Mouse (Mus musculus) cerebellum, adult (tissue): ENCODE results near the gene Itih3.

ENCODE experiments used
- ATAC-seq: cut with Nextera tagmentation; 2 replicates; pipeline ENCODE4 v1.9.2; 2017; ENCODE audit warnings: mild to moderate bottlenecking, moderate library complexity, mixed read lengths; ENCODE audit not compliant: insufficient number of reproducible peaks, low FRiP score, low TSS enrichment

Itih3 gene

DNA sequence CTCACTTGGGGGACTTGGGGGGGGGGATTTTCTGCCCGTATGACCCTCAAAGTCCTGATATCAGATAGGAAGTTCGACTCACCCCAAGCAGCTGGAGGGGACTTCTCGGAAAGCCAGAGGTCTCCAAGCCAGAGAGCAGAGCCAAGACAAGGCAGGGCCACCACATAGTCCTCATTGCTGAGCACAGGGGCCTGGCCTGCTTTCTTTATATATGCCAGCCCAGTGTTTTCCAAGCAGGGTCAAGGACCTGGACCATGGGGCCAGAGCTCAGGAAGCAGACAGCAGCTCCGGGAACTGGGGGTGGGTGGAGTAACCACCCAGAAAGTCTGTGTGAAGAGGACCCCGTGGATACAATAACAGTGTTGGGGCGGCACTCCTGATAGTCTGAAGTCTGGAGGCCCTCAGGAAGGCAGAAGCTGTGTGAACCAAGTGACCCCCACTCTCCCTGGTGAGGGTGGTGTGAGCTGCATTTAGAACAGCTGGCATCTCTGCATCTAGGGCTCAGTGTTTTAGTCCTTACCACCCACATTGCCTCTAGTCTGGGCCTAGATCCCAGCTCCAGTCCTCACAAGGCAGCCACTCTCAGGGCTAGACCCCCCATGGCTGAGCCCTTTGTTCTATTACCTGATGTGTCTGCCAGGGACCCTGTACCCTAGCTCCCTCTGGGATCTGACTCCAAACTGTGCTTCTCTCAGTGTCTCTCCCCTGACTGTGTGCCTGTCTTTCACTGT, at the start of gene Itih3:
Itih3 (minus strand) TSS at position 386 of the 731 bp plus-strand sequence.
- ATAC-seq = peak; percentile 22; the same call in 1 of the 2 replicates

DNA sequence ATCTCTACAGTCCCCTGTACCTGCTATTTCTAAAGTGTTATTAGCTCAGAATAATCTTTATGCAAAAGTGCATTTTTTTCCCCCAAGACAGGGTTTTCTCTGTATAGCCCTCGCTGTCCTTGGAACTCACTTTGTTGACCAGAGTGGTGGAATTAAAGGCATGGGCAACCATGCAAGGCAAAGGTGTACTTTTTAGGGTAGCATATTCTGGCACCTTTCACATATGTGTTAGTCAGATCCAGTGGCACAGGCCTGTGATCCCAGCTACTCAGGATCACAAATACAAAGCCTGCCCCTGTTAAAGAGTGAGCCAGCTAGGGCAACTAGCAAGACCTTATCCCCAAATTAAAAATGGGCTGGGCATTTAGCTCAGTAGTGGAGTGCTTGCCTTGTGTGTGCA, 36.8 kb upstream of the Itih3 start:
- ATAC-seq = no peak

DNA sequence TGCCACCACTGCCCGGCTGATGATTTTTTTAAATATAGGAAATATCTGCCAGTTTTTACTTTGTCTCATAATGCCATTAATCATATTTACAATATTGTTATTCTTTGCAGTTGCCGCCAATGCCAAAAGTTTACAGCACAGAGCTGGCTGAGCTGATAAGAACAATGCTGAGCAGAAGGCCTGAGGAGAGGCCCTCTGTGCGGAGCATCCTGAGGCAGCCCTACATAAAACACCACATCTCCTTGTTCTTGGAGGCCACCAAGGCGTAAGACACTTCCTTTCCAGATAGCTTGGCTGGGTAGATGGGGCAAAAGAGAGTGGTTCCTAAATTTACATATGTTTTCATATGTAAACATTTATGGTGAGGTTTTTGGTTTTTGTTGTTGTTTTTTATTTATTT, 35.5 kb upstream of the Itih3 start:
- no peak for ATAC-seq

DNA sequence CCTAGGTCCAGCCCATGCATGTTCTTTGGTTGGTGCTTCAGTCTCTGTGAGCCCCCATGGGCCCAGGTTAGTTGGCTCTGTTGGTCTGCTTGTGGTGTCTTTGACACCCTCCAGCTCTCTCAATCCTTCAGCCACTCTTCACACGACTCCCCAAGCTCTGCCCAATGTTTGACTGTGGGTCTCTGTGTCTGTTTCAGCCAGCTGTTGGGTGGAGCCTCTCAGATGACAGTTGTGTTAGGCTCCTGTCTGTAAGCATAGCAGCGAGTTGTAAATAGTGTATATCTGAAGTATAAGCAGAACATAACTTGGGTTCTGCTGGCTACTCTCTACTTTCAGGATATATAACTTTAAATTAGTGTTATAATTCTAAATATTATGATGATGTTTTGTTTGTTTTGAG, 35.0 kb upstream of the Itih3 start:
- ATAC-seq = no peak

DNA sequence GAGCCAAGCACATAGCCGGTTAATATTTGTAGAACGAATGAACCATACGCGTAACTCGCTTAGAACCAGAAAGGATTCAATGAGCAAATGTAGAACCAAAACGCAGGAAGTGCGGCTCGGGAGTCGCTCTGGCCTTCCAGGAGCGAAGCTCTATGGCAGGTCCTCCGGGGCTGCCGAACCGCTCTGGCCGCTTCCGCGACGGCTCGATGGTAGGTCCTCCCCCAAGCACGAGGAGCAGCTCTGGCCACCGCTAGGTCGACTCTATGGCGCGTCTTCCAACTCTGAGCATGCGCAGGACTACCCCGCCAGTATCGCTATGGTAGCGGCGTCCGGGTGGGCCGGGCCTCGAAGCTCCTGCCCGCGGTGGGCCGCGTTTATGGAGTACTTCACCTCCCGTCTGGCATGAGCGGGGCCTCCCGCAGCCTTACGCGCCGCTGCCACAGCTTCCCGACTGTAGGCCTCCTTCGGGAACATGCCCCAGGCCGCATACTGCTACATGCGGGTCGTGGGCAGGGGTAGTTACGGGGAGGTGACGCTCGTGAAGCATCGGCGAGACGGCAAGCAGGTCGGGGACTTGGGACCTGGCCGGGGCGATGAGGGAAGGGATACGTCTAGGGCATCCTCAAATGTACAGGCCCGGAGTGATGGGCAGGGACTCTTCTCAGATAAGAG, 27.7 kb upstream of the Itih3 start, which contains the start of gene Nek4:
Nek4 (plus strand) TSS at position 224 of the 672 bp plus-strand sequence.
- peak; percentile 96 for ATAC-seq

DNA sequence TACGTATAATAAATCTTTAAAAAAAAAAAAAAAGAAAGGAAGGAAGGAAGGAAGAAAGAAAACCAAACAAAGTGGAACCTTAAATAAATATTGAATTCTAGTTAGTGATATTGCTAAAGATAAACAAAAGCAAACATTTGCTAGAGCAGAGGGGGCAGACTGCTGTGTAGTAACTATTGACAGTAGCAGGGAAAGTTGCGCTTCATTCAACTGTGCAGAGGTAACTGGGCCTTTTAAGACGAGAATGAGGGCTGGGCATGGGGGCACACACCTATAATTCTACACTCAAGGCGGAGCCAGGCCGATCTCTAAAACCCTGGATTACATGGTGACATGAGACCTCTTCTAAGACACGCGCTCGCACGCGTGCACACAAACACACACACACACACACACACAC, 26.4 kb upstream of the Itih3 start:
- no peak for ATAC-seq

DNA sequence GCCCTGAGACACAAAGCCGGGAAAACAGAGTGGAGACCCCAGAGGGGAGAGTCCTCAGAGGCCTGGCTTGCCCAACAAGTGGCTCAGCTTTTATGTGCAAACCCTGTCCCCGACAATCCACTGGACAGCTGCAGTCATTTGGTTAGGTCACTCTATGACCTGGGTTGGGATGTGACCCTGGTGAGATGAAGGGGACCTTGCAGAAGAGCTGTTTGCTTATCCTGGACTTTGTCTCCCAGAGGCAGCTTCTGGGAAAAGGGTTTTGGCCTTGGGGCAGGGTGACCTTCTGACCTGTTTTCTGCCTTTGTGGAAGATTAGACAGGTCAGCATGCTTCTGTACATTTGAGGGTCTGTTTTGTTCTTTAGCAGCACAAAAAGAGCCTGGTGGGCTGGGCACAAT, 21.2 kb upstream of the Itih3 start:
- ATAC-seq = no peak

DNA sequence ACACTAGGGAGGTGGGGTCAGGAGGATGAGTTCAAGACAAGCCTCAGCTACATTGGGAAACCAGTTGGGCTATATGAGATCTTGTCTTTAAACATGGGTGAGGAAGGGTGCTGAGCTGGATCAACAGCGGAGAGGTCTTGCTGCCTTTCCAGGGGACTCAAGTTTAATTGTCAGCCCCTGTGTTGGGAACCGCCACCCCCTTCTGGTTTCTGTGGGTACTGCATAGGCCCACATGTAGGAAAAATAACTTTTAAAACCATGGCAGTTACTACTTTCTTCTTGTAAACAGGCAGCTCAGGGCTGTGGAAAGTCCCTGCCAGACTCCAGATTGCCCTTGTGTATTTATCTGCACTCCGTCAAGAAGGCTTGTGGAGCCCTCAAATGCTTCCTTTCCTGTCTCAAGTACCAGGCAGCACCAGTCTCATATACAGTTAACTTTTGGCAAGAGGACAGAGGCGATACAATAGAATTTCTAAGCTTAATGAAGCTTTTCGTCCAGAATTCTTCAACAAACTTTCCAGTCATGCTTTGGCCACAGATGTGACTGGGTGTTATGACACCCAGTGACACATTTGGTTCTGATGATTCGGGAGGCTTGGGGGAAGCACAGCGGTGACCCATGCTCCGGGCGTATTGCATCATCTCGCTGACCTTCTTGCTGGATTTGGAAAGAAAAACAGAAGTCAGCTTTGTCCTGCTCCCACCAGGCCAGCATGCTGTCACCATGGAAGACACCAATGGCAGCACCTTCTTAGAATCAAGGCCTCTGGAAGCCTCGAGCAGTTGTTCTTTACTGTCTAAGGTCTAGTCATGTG, 20.5 kb upstream of the Itih3 start:
- ATAC-seq = no peak

DNA sequence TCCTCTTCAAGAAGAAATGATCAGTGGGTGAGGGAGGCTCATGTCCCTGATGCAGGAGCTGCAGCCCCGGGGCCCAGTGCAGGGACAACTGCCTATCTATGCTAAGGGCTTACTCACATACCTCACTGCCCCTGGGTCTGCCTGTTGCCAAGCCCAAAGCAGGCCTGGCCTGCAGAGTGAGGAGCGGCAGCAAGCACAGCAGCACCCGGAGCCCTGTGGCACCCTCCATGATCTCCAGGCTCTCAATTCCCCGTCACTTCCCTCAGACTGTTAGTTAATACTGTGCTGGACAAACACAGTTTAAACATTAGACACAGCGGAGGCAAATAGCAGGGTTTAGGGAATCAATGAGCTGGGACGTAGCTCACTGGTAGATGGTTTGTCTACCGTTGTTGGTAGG, 19.5 kb upstream of the Itih3 start, which contains the start of gene Itih1:
Itih1 (minus strand) TSS at position 252 of the 400 bp plus-strand sequence.
- ATAC-seq = no peak

DNA sequence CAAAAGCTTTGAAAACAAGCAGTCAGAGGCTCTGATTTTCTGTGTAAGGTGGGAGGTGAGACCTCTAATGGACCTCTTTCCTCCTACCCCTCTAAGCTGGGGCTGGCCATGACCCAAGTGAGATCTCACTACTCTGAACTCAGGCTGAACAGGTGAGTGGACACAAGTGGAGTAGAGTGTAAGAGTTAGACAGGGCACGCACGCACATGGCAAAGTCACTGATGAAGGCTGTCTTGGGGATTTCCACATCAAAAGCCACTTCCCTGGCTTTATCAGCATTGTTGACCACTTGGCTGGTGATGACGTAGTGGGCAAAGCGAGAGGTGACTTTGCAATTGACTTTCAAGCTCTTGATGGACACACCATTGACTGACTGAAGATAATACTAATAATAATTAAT, 18.7 kb upstream of the Itih3 start:
- ATAC-seq = no peak

DNA sequence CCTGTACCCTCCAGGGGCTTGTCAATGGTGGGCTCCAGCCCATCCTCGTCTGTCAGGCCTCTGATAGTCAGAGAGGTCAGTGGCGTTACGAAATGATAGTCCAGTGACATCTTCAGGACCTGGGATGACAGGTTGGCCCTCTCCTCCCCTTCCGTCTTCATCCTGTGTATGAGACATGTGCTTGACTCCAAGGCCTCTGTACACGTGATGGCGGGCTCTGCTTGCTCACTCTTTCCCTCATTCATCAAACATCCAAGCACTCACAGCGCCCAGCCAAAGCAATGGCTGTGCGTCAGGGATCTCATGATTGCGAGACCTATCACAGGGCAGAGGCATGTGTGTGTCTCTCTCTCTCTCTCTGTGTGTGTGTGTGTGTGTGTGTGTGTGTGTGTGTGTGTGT, 9.8 kb upstream of the Itih3 start:
- no peak for ATAC-seq

DNA sequence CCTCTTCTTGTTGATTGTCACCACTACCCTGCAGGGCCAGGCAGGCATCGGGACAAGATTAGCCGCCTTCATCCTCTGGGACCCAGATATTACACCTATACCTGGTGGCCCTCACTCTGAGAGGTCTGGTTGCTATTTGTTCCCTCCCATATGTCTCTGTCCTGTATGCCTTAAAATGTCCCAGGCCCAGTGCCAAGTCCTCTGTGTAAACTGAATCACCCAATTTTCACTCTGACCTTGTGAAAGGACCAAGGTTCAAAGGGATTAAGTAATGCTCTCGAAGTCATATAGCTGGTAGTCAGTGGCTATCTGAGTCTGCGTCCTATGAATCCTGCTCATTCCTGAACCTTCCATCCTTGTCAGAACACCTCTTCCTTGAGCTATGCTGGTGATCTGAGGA, 6.8 kb upstream of the Itih3 start:
- no peak for ATAC-seq

DNA sequence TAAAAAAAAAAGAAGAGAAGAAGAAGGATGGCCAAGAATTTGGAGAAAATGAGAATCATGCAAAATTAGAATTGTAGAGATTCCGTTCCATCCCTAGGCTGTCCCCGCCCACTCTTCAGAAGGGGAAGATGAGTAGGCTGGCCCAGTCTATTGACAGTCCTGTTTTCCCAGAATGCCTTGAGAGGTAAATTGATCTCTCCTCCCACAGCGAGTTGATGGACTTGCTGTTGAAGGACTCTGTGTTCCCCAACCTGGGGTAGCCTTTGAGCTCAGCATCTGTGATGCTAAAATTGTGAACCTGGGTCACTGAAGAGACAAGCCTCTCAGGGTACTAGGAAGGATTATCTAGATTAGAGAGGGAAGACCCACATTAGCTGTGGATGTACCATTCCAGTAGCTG, 1.9 kb upstream of the Itih3 start:
- ATAC-seq = no peak

DNA sequence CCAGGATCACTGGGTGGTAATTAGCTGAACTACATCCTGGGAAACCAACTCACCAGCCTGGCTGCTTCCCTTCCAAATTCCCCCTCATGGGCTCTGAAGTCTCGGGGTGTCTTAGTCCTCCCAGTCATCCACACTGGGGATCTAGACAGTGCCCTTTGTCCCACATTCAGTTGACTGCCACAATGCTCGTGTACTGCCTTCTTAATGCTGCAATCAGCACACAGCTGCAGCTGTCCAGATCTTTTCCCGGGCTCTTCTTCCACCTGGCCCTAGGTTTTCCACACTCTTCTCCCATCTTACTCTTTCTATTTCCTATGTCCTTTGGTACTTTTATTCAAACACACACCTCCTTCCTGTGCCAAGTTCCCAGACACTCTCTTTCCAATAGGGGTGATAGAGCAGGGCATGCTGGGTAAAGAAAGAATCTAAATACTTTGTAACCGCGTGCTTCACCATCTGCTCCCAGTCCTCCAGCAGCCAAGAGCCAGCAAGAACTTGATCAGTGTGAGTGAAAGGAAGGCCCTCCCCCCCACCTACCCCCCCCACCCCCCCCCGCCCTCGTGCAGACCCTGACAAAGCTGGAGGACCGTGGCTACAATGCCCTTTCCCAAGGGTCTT, 1.4 kb downstream of the Itih3 start:
- ATAC-seq = no peak

DNA sequence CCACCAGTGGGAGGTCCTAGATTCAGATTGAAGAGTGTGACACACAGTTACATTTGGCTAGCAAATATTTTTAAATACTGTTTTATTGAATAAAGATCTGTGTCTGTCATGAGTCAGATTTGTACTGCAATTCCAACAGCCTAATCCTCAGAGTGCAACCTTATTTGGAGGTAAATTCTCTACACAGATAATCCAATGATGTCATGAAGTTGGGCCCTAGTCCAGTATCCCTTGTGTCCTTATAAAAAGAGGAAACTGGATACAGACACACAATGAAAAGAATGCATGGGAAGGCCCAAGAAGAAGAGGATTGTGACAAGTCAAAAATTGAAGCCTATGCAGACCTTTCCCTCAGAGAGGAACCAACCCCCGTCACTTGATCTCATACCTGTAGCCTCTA, 7.0 kb downstream of the Itih3 start:
- ATAC-seq = no peak

DNA sequence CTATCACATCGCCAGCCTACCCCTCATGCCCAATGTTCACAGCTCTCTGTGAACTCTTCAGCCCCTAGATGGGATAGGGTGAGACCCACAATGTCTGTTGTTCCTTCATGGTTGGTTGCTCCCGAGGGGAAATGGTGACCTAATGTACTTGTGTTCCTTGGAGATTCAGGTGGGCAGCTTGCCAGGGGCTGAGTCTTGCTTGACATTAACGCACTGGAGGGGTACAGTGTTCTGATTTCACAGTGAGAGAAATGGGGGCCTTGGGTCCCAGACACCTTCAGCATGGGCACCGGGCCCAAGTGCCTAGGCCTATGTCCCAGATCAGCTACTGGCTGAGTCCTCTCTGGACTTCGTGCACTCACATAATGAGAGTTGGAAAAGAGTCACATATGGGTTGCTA, 10.2 kb downstream of the Itih3 start:
- no peak for ATAC-seq

DNA sequence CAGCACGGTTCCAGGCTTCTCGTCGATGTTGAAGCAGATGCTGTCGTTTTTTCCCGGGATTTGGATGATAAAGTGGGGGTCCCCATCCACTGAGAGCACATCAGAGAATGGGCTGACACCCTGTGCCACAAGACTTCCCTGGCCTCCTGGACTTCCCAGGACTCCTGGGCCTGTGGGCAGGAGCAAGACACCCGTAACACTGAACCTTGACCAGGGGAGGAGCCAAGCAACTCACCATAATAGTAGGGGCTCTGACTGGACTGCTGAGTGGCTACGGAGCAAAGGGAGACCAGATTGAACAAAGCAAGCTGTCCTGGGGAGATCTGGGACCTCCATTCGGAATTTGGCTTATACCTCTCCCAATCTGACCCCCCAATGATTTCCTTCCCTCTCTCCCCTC, 10.9 kb downstream of the Itih3 start:
- ATAC-seq = no peak

DNA sequence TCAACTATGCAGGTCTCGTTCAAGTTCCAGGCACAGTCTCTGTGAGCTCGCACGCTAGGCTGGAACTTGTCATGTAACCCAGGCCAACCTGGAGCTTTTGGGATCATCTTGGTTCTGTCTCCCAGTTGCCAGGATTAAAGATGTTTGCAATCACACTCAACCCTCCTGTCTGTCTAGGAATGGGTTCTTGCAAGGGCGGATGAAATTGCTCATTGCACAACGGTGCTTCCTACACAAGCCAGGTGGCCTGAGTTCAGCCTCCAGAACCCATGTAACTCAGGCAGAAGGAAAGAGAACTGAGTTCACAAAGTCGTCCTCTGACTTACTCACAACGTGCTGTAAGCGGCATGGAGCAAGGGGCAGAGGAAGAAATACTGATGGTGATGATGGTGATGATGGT, 12.4 kb downstream of the Itih3 start:
- no peak for ATAC-seq

DNA sequence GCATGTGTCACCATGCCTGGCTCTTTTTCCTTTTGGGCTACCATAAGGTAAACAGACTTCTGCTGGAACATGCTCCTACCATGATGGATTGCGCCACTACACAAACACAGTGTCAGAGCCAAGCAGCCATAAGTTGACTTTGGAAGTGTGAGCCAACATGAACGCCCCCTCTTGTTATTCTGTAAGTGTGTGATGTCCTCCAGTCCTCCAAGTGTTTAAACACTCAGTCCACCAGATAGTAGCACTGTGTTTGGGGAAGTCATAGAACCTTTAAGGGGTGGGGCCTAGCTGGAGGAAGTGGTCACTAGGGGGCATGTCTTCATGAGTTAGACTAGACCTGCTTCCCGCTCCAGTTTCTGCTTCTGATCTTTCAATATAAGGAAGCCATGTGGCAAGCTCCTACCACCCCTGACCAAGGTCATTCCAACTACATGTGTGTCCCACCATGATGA, 15.7 kb downstream of the Itih3 start:
- no peak for ATAC-seq

DNA sequence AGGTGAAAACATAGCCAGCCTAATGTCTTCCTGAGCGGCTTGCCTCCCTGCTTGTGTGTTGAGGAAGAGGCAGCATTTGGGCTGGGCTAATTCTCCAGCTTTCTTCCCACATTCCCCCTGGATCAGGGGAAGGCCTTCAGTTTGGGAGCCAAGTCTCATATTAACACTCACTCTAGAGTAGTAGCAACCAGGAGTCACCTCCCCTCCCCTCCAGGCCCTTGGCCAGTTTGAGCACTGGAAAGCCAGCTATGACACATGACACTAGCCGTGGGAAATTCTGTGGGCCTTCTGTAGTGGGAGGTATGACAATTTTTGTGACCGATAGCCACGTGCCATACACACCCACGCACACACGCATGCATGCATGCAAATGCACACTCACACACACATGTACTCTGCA, 17.6 kb downstream of the Itih3 start:
- no peak for ATAC-seq

DNA sequence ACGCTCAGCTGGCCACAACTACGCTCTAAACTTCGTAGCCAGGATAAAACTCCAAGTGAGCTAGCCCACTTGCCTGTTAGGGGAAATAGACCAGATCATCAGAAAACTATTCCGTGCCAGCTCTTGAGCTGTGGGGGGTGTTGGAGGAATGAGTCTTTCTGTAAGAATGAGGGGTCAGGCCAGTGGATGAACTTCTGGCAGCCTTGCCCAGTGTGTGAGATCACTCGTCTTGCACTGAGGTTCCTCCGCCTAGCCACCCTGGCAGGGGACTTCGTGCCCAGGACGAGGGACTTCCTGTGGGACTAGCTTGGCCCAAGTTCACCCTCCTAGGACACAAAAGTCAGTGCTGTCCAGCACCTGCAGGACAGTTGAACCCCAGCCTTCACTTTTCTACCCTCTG, 19.3 kb downstream of the Itih3 start:
- ATAC-seq = no peak
